ENCODE assay signal across 11 mouse cellular contexts in genomic region chr11:115552783-115553182, GRCm38 (mm10). TPM values are rescaled to one million over a fixed set of nuclear protein-coding genes. Genes with fewer than 3 reads are reported as not detected.
DNase-seq lines count a peak whose midpoint lies in the region; ATAC-seq and TF ChIP-seq lines count a peak whose summit lies in the region.
"Had no signal": no experiment of that assay in that cellular context is flagged by ENCODE, and none has a peak within 500 bp of the region (broad histone marks: within the 10 kb centered on the region; RNA-seq: fewer than 3 reads in every experiment).

No protein-coding gene starts in this region.

- H3K27me3 ChIP-seq in MEL (ENCODE audit: control insufficient read depth in 1 of 2, insufficient read depth in 2 of 2, low read length in 2 of 2), result no peaks in the 10 kb centered on the region

- intact Hi-C loops in left cerebral cortex, postnatal 36 days (cut with DNase I), result no loop called here

- no peak overlapping the region for H3K4me3 ChIP-seq in MEL (ENCODE audit: control insufficient read depth in 1 of 2, insufficient read depth in 1 of 2, low read depth in 2 of 2, low read length in 2 of 2)
- H3K4me3 ChIP-seq: megakaryocyte, embryonic 14.5 days had no signal

- H3K9ac ChIP-seq in MEL (ENCODE audit: control insufficient read depth, low read depth, low read length, poor library complexity, severe bottlenecking), result no peak overlapping the region

- H3K9me3 ChIP-seq in MEL (replicated peaks; ENCODE audit: insufficient read depth, low read length), result no peaks in the 10 kb centered on the region

- no peak for TF ChIP-seq POLR2A in MEL (IDR thresholded peaks at IDR 0.05; ENCODE audit: control insufficient read depth in 1 of 2, insufficient read depth in 1 of 2, low read depth in 1 of 2, low read length in 2 of 2, poor library complexity in 1 of 2)

- TF ChIP-seq RAD21 in MEL (IDR thresholded peaks at IDR 0.05; ENCODE audit: low read depth, low read length), result peak; percentile 67

- H3K27ac ChIP-seq in MEL (ENCODE audit: control insufficient read depth, low read depth, low read length), result no peak overlapping the region

- H3K79me2 ChIP-seq in MEL (ENCODE audit: control insufficient read depth, insufficient read depth, low read length, poor library complexity), result no peaks in the 10 kb centered on the region

- H3K36me3 ChIP-seq in MEL (ENCODE audit: control insufficient read depth in 1 of 2, insufficient read depth in 2 of 2, low read length in 2 of 2), result no peaks in the 10 kb centered on the region

- no peak for ATAC-seq in CD4-positive, CD25-positive, alpha-beta regulatory T cell, adult 4 months
- peak; percentile 54; the same call in 1 of the 2 replicates for ATAC-seq in megakaryocyte progenitor cell, adult 5-6 weeks (replicated peaks; ENCODE audit: poor library complexity)

- H3K4me1 ChIP-seq in MEL (ENCODE audit: control insufficient read depth in 1 of 2, insufficient read depth in 2 of 2, low read length in 2 of 2), result no peaks in the 10 kb centered on the region
- H3K4me1 ChIP-seq: megakaryocyte, embryonic 14.5 days had no signal

- peak; percentile 66 for DNase-seq in CD4-positive, CD25-positive, alpha-beta regulatory T cell, adult 2 months (ENCODE audit: low read depth, low spot score)
- peak; percentile 14 for DNase-seq in kidney, postnatal 10 days
- no peak for DNase-seq in kidney, postnatal 14 days
- peak; percentile 75 for DNase-seq in MEL (ENCODE audit: low read depth, low spot score)
- no peak for DNase-seq in left cerebral cortex, postnatal 36 days (ENCODE audit: low spot score in 2 of 2)
- no peak for DNase-seq in layer of hippocampus, postnatal 36 days
- DNase-seq: cerebellum, adult 9-11 months; gastrocnemius, postnatal 10 days had no signal

- no peak for TF ChIP-seq EP300 in MEL (IDR thresholded peaks at IDR 0.05; ENCODE audit: low read depth in 1 of 2, low read length in 2 of 2)

- TF ChIP-seq CTCF in MEL (IDR thresholded peaks at IDR 0.05 in 2 of 3, conservative IDR thresholded peaks at IDR 0.05 in 1 of 3; ENCODE audit: control insufficient read depth in 1 of 3, insufficient read depth in 1 of 3, low read depth in 2 of 3, low read length in 3 of 3, poor library complexity in 1 of 3, severe bottlenecking in 1 of 3), result peak; percentile 33 to 85 (median 78); a peak in 5 of 6 replicates

TF ChIP-seq in MEL, 35 proteins besides CTCF, POLR2A, EP300 and RAD21:
- TF ChIP-seq UBTF (IDR thresholded peaks at IDR 0.05; ENCODE audit: borderline replicate concordance, insufficient read depth, low read depth, low read length) (no peak), MAFK (IDR thresholded peaks at IDR 0.05; ENCODE audit: borderline replicate concordance, low read depth, low read length) (no peak), ETS1 (IDR thresholded peaks at IDR 0.05; ENCODE audit: low read depth, low read length) (no peak), MAX (IDR thresholded peaks at IDR 0.05; ENCODE audit: low read length) (no peak), TBP (IDR thresholded peaks at IDR 0.05; ENCODE audit: low read depth, low read length) (0 out of 2 replicates have a peak, but pooled peaks have one; percentile 41), MYB (IDR thresholded peaks at IDR 0.05; ENCODE audit: low read depth, low read length) (no peak), GATA1 (IDR thresholded peaks at IDR 0.05; ENCODE audit: low read depth, low read length) (peak; percentile 25; the same call in 1 of the 2 replicates), MAZ (IDR thresholded peaks at IDR 0.05; ENCODE audit: low read depth, low read length) (0 out of 2 replicates have a peak, but pooled peaks have one; percentile 41), GABPA (IDR thresholded peaks at IDR 0.05; ENCODE audit: low read depth, low read length) (no peak), ZC3H11A (IDR thresholded peaks at IDR 0.05; ENCODE audit: low read depth, low read length) (peak; percentile 79), SMC3 (IDR thresholded peaks at IDR 0.05; ENCODE audit: low read depth, low read length) (peak; percentile 82), POLR2AphosphoS2 (IDR thresholded peaks at IDR 0.05; ENCODE audit: low read length) (no peak), HCFC1 (IDR thresholded peaks at IDR 0.05; ENCODE audit: low read depth, low read length) (no peak), CHD2 (IDR thresholded peaks at IDR 0.05; ENCODE audit: low read length) (no peak), CHD1 (IDR thresholded peaks at IDR 0.05; ENCODE audit: low read depth, low read length) (no peak), E2F4 (IDR thresholded peaks at IDR 0.05; ENCODE audit: borderline replicate concordance, low read depth, low read length) (no peak), ZMIZ1 (IDR thresholded peaks at IDR 0.05; ENCODE audit: low read depth, low read length) (no peak), MEF2A (IDR thresholded peaks at IDR 0.05; ENCODE audit: extremely low read depth, insufficient replicate concordance, low read depth, low read length, poor library complexity, severe bottlenecking) (no peak), POLR2AphosphoS5 (IDR thresholded peaks at IDR 0.05; ENCODE audit: borderline replicate concordance, low read depth, low read length) (no peak)

RNA-seq across cellular contexts. Expression of gene Nup85, which starts 11.5 kb away (rescaled TPM):
- 10 to 100 TPM; 64.4 to 82.5 TPM for polyA plus RNA-seq in CD4-positive, CD25-positive, alpha-beta regulatory T cell, adult 4 months (2017; shearing (Covaris generic))
- 338 and 362 TPM in 2 replicates for total RNA-seq in MEL (2012; rRNA removed)
- polyA plus RNA-seq in MEL (2012; ENCODE audit: insufficient read depth in 1 of 2, insufficient read length in 2 of 2, low read depth in 1 of 2, low replicate concordance in 2 of 2, missing spikeins in 1 of 2), result 100 to 1,000 TPM in 1 of 2 experiments, not detected in 1; 370 TPM
- total RNA-seq in megakaryocyte progenitor cell, adult 5-6 weeks (2015), result 131 and 149 TPM in 2 replicates
- total RNA-seq in megakaryocyte progenitor cell, adult 5-6 weeks (2017), result 131 and 147 TPM in 2 replicates
- total RNA-seq in left cerebral cortex, postnatal 36 days (2021), result 10 to 100 TPM; 41.6 to 49.9 TPM
- total RNA-seq in layer of hippocampus, postnatal 36 days (2021), result 10 to 100 TPM; 49.8 to 60.7 TPM

RNA-seq across cellular contexts. Expression of gene Sumo2, which starts 16.7 kb away (rescaled TPM):
- 100 to 1,000 TPM; 676 to 678 TPM for polyA plus RNA-seq in CD4-positive, CD25-positive, alpha-beta regulatory T cell, adult 4 months (2017; shearing (Covaris generic))
- total RNA-seq in MEL (2012; rRNA removed), result 653 and 657 TPM in 2 replicates
- polyA plus RNA-seq in MEL (2012; ENCODE audit: insufficient read depth in 1 of 2, insufficient read length in 2 of 2, low read depth in 1 of 2, low replicate concordance in 2 of 2, missing spikeins in 1 of 2), result 100 to 1,000 TPM in 1 of 2 experiments, not detected in 1; 556 TPM
- 682 and 726 TPM in 2 replicates for total RNA-seq in megakaryocyte progenitor cell, adult 5-6 weeks (2015)
- 483 and 527 TPM in 2 replicates for total RNA-seq in megakaryocyte progenitor cell, adult 5-6 weeks (2017)
- 100 to 1,000 TPM; 291 to 294 TPM for total RNA-seq in left cerebral cortex, postnatal 36 days (2021)
- 100 to 1,000 TPM; 324 to 344 TPM for total RNA-seq in layer of hippocampus, postnatal 36 days (2021)

RNA-seq across cellular contexts. Expression of gene Jpt1, which starts 38.6 kb away (rescaled TPM):
- polyA plus RNA-seq in CD4-positive, CD25-positive, alpha-beta regulatory T cell, adult 4 months (2017; shearing (Covaris generic)), result 100 to 1,000 TPM; 716 to 764 TPM
- total RNA-seq in MEL (2012; rRNA removed), result 331 and 353 TPM in 2 replicates
- polyA plus RNA-seq in MEL (2012; ENCODE audit: insufficient read depth in 1 of 2, insufficient read length in 2 of 2, low read depth in 1 of 2, low replicate concordance in 2 of 2, missing spikeins in 1 of 2), result 100 to 1,000 TPM in 1 of 2 experiments, not detected in 1; 382 TPM
- total RNA-seq in megakaryocyte progenitor cell, adult 5-6 weeks (2015), result 179 TPM in 2 replicates
- total RNA-seq in megakaryocyte progenitor cell, adult 5-6 weeks (2017), result 143 and 157 TPM in 2 replicates
- total RNA-seq in left cerebral cortex, postnatal 36 days (2021), result 100 to 1,000 TPM; 143 to 159 TPM
- total RNA-seq in layer of hippocampus, postnatal 36 days (2021), result 100 to 1,000 TPM; 138 to 161 TPM

RNA-seq across cellular contexts. Expression of gene Mrps7, which starts 50.9 kb away (rescaled TPM):
- polyA plus RNA-seq in CD4-positive, CD25-positive, alpha-beta regulatory T cell, adult 4 months (2017; shearing (Covaris generic)), result 10 to 100 TPM; 26.9 to 31.1 TPM
- total RNA-seq in MEL (2012; rRNA removed), result 138 and 157 TPM in 2 replicates
- polyA plus RNA-seq in MEL (2012; ENCODE audit: insufficient read depth in 1 of 2, insufficient read length in 2 of 2, low read depth in 1 of 2, low replicate concordance in 2 of 2, missing spikeins in 1 of 2), result 100 to 1,000 TPM; 106 to 199 TPM
- 56.9 and 63.7 TPM in 2 replicates for total RNA-seq in megakaryocyte progenitor cell, adult 5-6 weeks (2015)
- total RNA-seq in megakaryocyte progenitor cell, adult 5-6 weeks (2017), result 43.2 and 50.3 TPM in 2 replicates
- 10 to 100 TPM; 49.8 to 57.9 TPM for total RNA-seq in left cerebral cortex, postnatal 36 days (2021)
- 10 to 100 TPM; 48.8 to 61.3 TPM for total RNA-seq in layer of hippocampus, postnatal 36 days (2021)

RNA-seq across cellular contexts. Expression of gene Gga3, which starts 51.1 kb away (rescaled TPM):
- 10 to 100 TPM; 35.0 to 43.9 TPM for polyA plus RNA-seq in CD4-positive, CD25-positive, alpha-beta regulatory T cell, adult 4 months (2017; shearing (Covaris generic))
- total RNA-seq in MEL (2012; rRNA removed), result 24.0 and 28.6 TPM in 2 replicates
- 10 to 100 TPM in 1 of 2 experiments, not detected in 1; 59.9 TPM for polyA plus RNA-seq in MEL (2012; ENCODE audit: insufficient read depth in 1 of 2, insufficient read length in 2 of 2, low read depth in 1 of 2, low replicate concordance in 2 of 2, missing spikeins in 1 of 2)
- 27.9 and 28.3 TPM in 2 replicates for total RNA-seq in megakaryocyte progenitor cell, adult 5-6 weeks (2015)
- 17.0 and 40.0 TPM in 2 replicates for total RNA-seq in megakaryocyte progenitor cell, adult 5-6 weeks (2017)
- total RNA-seq in left cerebral cortex, postnatal 36 days (2021), result 10 to 100 TPM; 70.2 to 74.3 TPM
- total RNA-seq in layer of hippocampus, postnatal 36 days (2021), result 10 to 100 TPM; 68.7 to 80.7 TPM

Comparison
In these comparisons a context has a peak if more than half of its experiments do, and no peak if none do; other contexts are left out.
1. DNase-seq: peak in CD4-positive, CD25-positive, alpha-beta regulatory T cell, adult 2 months (single experiment), kidney, postnatal 10 days (single experiment) and MEL (single experiment); none in kidney, postnatal 14 days (single experiment), left cerebral cortex, postnatal 36 days (0 of 2) and layer of hippocampus, postnatal 36 days (0 of 2).